Mouse (Mus musculus) CD4-positive, CD25-positive, alpha-beta regulatory T cell, adult 4 months (primary cell): ENCODE data around the gene Dhx36. TPM values are rescaled to one million over a fixed set of nuclear protein-coding genes. Genes with fewer than 3 reads are reported as not detected.

Experiments
- ATAC-seq: one replicate; pipeline ENCODE4 v1.8.0; 2017
- polyA plus RNA-seq, 2 experiments: library from polyadenylated mRNA; unstranded; fragments of 100-300 nt; shearing (Covaris generic); gene quantifications; one replicate each; pipeline ENCODE4 v1.2.1; 2017

Gene Dhx36
- polyA plus RNA-seq, 2 experiments from 2014 or later, result 23.4 to 23.8 TPM

DNA sequence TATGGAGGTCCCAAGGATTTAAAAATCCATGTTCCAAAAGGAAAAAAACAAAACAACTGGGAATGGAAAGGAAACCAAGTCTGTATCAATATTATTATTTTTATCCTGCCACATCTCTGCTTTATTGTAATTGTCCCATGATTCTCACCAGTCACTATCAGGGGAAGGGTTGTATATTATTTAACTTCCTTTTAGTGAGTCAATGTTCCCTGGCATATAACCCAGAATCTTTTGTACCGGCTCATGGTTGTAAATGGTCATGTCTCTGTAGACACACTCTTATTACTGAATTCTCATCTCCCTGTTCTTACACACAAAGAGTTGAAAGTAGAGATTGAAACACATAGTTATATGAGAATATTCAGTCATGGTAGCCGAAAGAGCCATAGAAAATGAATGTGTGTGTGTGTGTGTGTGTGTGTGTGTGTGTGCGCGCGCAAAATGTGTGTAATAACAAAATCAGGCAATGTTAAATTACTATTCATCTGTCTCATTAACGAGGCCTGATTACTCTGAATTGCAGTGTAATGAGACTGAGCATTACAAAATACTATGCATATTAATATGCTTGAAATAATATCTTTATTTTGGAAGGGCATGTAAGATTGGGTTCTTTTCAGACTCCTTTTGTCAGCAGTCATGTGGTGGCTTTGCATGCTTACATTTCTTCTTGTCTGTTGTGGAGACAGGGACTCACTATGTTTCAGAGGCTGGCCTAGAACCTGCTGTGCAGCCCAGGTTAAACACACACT is 88.2 kb downstream of the Dhx36 start:
- ATAC-seq, result no peak

Other genes starting within 250 kb of the Dhx36 start
- gene Arhgef26, start 168.7 kb downstream of the Dhx36 start, polyA plus RNA-seq, result under 1 TPM in 1 of 2 experiments, not detected in 1; 0.27 TPM
- not detected for gene Gpr149, start 98.1 kb upstream of the Dhx36 start, polyA plus RNA-seq